Mouse (Mus musculus) ES-E14 (cell line): ENCODE results near the gene Flt3l. TPM values are rescaled to one million over a fixed set of nuclear protein-coding genes. Genes with fewer than 3 reads are reported as not detected.

ENCODE experiments used
- DNase-seq: peaks from one replicate; pipeline ENCODE4 v3.0.0-alpha.2; 2013; ENCODE audit warnings: low read depth, low spot score
- H3K27ac ChIP-seq: 2 replicates; pipeline ENCODE4 v1.5.1; 2012; ENCODE audit warnings: low read depth, mild to moderate bottlenecking, low read length, moderate library complexity, mixed read lengths; ENCODE audit not compliant: poor library complexity, insufficient read depth, severe bottlenecking
- H3K36me3 ChIP-seq: 2 replicates; pipeline ENCODE4 v1.6.1; 2012; ENCODE audit warnings: mild to moderate bottlenecking, low read length, moderate library complexity, mixed read lengths; ENCODE audit not compliant: control insufficient read depth, poor library complexity, insufficient read depth, severe bottlenecking
- H3K4me1 ChIP-seq, 2 experiments: fragments of 150-350 bp in 1 of 2; sonication (generic) in 1 of 2; 2 replicates each; pipeline ENCODE4 v1.6.1; 2012; ENCODE audit warnings: low read length in 2 of 2, mild to moderate bottlenecking in 1 of 2, mixed read lengths in 1 of 2; ENCODE audit not compliant: control insufficient read depth in 2 of 2, insufficient read depth in 2 of 2, poor library complexity in 1 of 2
- H3K4me3 ChIP-seq, 2 experiments: fragments of 150-350 bp in 1 of 2; sonication (generic) in 1 of 2; 2 replicates each; pipeline ENCODE4 v1.5.1; 2012; ENCODE audit warnings: low read length in 2 of 2, low read depth in 1 of 2, mild to moderate bottlenecking in 1 of 2, mixed read lengths in 1 of 2; ENCODE audit not compliant: insufficient read depth in 1 of 2, poor library complexity in 1 of 2, severe bottlenecking in 1 of 2
- H3K9ac ChIP-seq: 2 replicates; pipeline ENCODE4 v1.6.1; 2012; ENCODE audit warnings: low read depth, mild to moderate bottlenecking, low read length, mixed read lengths; ENCODE audit not compliant: poor library complexity, insufficient read depth, severe bottlenecking
- H3K9me3 ChIP-seq: fragments of 150-350 bp; sonication (generic); 2 replicates; pipeline ENCODE4 v1.6.1; 2012; ENCODE audit warnings: low read depth, mild to moderate bottlenecking, low read length; ENCODE audit not compliant: control insufficient read depth, insufficient read depth
- CHD2 ChIP-seq: IDR thresholded peaks from 2 replicates; pipeline ENCODE4 v1.6.1; 2014; ENCODE audit warnings: mild to moderate bottlenecking, low read depth, low read length, inconsistent platforms
- HCFC1 ChIP-seq: IDR thresholded peaks from 2 replicates; pipeline ENCODE4 v1.6.1; 2012; ENCODE audit warnings: low read length, inconsistent platforms, borderline replicate concordance; ENCODE audit not compliant: insufficient read depth
- MAFK ChIP-seq: IDR thresholded peaks from 2 replicates; pipeline ENCODE4 v1.6.1; 2014; ENCODE audit warnings: mild to moderate bottlenecking, low read depth, low read length, inconsistent platforms; ENCODE audit not compliant: insufficient read depth
- ZC3H11A ChIP-seq: IDR thresholded peaks from 2 replicates; pipeline ENCODE4 v1.6.1; 2012; ENCODE audit warnings: low read depth, mild to moderate bottlenecking, inconsistent platforms, low read length, borderline replicate concordance
- ZNF384 ChIP-seq: IDR thresholded peaks from 2 replicates; pipeline ENCODE4 v1.6.1; 2012; ENCODE audit warnings: low read depth, low read length, inconsistent platforms
- in situ Hi-C, 2 experiments: fragments of 600-800 bp; cut with MboI; formaldehyde crosslinking; loops; one replicate each; pipeline ENCODE4 v1.15.1; 2025; ENCODE audit warnings: low sequenced_read_pairs in 2 of 2, inconsistent platforms in 1 of 2; ENCODE audit not compliant: unreplicated experiment in 2 of 2
- total RNA-seq: library from RNA; depleted of rRNA; stranded (reverse); fragments of 300-350 nt; gene quantifications from 2 replicates; pipeline ENCODE4 v1.2.3, GENCODE M21; 2012

Gene Flt3l
- total RNA-seq, 1 experiment, result 1.8 TPM

DNA sequence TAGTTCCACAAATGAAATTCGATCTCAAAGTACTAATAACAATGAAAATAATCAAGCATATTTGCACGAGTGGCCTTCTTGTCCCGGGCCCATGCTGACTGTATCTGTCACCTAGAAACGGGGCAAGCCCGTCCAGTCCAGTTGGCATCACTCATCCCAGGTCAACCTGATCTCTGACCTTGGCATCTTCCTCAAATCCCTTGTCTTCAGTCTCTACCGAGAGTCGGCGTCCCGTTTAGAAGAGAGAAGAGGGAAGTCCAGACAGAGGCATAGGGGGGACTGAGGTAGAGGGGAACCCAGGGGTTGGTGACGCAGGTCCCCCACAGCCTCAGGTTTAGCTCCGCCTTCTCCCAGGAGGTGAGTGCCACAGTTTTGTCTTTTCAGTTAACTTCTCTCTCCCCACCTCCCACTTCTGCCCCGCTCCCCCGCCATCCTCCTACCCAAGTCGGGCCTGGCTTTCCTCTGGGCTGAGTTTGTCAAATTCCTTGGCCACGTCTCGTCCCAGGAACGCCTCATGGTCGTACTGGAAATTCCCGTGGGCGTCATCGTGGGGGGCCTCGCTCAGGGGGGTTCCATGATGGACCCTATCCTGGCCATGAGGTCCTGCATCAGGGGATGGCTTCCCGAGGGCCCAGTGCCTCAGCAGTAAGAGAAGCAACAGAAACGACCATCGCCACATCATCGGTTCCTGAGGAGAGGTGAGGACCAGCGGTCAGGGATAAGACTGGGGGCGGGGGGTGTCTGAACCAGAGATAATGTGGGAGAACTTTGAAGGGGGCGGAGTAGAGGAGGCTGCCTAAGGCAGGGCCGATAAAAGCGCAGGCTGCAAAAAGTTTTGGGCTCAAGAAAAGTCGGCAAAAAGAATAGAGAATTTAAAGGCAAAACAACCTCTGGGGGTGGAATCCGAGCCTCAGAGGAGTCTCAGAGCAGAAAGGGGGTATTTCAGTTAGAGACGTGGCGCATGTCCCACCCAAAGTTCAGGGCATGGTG lies 44.9 kb downstream of the Flt3l start:
- H3K4me1 ChIP-seq, result peaks cover 4 to 27% of the 10 kb centered on the region in 2 experiments; a peak in 2 of 4 replicates
- no peaks in the 10 kb centered on the region for H3K36me3 ChIP-seq
- no peak overlapping the region for H3K27ac ChIP-seq
- no peaks in the 10 kb centered on the region for H3K9me3 ChIP-seq
- TF ChIP-seq ZNF384 (no peak), CHD2 (no peak), HCFC1 (no peak), MAFK (no peak), ZC3H11A (no peak)
- in situ Hi-C loops, result no loop called here
- peak overlapping the region; percentile 52 to 71 for H3K4me3 ChIP-seq
- H3K9ac ChIP-seq, result peak overlapping the region; percentile 64; the same call in 1 of the 2 replicates
- no peak for DNase-seq

DNA sequence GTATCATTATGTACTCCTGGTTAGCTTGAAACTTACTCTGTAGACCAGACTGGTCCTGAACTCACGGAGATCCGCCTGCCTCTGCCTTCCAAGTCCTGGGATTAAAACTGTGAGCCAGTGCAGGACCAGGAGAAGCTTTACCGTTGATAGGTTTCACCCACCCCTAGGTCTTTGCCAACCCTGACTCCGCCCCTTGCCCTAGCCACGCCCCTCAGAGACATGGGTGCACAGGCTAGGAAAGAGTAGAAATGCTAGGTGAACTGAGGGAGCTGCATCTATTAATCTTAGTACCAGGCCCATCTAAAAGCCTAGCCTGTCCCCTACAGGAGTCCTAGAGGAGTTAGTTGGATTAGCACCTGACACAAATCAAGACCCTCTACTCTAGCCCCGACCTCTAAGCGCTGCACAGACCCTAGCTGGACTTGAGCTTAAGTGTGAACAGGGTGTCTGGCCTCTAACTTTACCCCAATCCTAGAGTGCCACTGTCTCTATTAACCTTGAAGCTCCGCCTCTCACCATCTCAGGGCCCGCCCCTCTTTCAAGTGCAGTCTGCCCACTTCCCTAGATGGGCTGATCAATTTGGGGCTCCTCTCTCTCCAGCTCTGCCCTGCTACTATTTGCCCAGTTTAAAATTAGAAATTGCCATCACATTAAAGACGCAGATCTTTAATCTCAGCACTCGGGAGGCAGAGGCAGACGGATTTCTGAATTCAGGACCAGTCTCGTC lies 45.8 kb downstream of the Flt3l start:
- no peak overlapping the region for H3K4me3 ChIP-seq
- no peak overlapping the region for H3K9ac ChIP-seq
- in situ Hi-C loops, result no loop called here
- no peak for TF ChIP-seq ZC3H11A
- TF ChIP-seq HCFC1, result no peak
- no peak for TF ChIP-seq MAFK
- no peak for TF ChIP-seq CHD2
- no peak for TF ChIP-seq ZNF384
- no peaks in the 10 kb centered on the region for H3K9me3 ChIP-seq
- peaks cover 4 to 24% of the 10 kb centered on the region in 2 experiments; a peak in 2 of 4 replicates for H3K4me1 ChIP-seq
- no peak overlapping the region for H3K27ac ChIP-seq
- no peaks in the 10 kb centered on the region; the same call in 1 of the 2 replicates for H3K36me3 ChIP-seq
- no peak for DNase-seq

DNA sequence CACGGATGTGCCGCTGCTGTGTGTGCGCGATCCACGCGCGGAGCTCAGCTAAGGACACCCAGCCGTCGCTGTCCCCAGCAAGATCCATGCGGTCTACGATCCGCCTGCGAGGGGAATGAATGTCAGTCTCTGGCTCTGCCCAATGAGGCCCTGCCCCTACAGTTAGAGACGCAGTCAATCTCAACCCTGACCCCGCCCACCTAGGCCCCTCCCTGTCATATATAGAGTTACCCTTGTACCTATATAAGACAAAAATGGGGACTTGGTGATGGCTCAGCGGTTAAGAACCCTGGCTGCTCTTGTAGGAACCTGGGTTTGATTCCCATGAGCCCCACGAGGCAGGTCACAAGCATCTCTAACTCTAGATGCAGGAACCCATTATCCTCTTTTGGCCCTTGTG lies 47.6 kb downstream of the Flt3l start:
- H3K4me3 ChIP-seq, result peak overlapping the region; percentile 23 to 44; a peak in 2 of 4 replicates
- H3K4me1 ChIP-seq, result peaks cover 4 to 23% of the 10 kb centered on the region in 2 experiments; a peak in 2 of 4 replicates
- H3K36me3 ChIP-seq, result no peaks in the 10 kb centered on the region; the same call in 1 of the 2 replicates
- H3K27ac ChIP-seq, result no peak overlapping the region
- H3K9ac ChIP-seq, result no peak overlapping the region
- no peaks in the 10 kb centered on the region for H3K9me3 ChIP-seq
- no peak for TF ChIP-seq MAFK
- TF ChIP-seq CHD2, result no peak
- no peak for TF ChIP-seq ZC3H11A
- TF ChIP-seq HCFC1, result no peak
- no peak for TF ChIP-seq ZNF384
- in situ Hi-C loops, result no loop called here
- no peak for DNase-seq

DNA sequence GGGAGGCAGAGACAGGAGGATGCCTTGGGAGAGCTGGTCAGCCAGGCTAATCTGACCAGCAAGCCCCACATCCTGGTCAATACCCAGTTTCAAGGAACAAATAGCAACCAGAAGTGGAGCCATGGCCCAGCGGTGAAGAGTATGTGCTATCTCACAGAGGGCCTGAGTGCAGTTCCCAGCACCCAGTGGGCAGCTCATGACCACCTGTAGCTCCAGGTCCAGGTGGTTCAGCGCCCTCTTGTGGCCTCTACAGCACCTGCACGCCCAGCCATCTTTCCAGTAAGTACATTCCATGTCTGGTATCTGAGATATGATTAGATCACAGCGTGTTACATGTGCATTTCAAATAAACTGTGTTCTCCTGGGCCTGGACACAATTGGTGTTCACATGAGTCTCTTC lies 50.1 kb downstream of the Flt3l start:
- H3K9me3 ChIP-seq, result no peaks in the 10 kb centered on the region
- H3K36me3 ChIP-seq, result peaks cover 3% of the 10 kb centered on the region; the same call in 1 of the 2 replicates
- in situ Hi-C loops, result no loop called here
- no peak for TF ChIP-seq ZC3H11A
- no peak for TF ChIP-seq MAFK
- TF ChIP-seq HCFC1, result no peak
- no peak for TF ChIP-seq ZNF384
- TF ChIP-seq CHD2, result no peak
- no peak for DNase-seq
- H3K4me3 ChIP-seq, result no peak overlapping the region
- H3K27ac ChIP-seq, result no peak overlapping the region
- no peak overlapping the region for H3K9ac ChIP-seq
- H3K4me1 ChIP-seq, result peaks cover 0 to 21% of the 10 kb centered on the region in 2 experiments; a peak in 2 of 4 replicates
